Mouse (Mus musculus): Measurements from ENCODE around the gene Adgrf3.

GRCm38 (mm10) chr5:30201521-30201920 is 4.0 kb downstream of the Adgrf3 start:
- peak; percentile 43 for TF ChIP-seq CTCF (IDR thresholded peaks at IDR 0.05; ENCODE audit: low read depth, low read length)
- TF ChIP-seq POLR2A (IDR thresholded peaks at IDR 0.05; ENCODE audit: insufficient read depth, low read length) = no peak
